Mouse (Mus musculus): ENCODE measurements around the gene Nfatc4. TPM values are rescaled to one million over a fixed set of nuclear protein-coding genes. Genes with fewer than 3 reads are reported as not detected.

Gene Nfatc4
- polyA plus RNA-seq, 2 experiments from 2014 or later: not detected

DNA sequence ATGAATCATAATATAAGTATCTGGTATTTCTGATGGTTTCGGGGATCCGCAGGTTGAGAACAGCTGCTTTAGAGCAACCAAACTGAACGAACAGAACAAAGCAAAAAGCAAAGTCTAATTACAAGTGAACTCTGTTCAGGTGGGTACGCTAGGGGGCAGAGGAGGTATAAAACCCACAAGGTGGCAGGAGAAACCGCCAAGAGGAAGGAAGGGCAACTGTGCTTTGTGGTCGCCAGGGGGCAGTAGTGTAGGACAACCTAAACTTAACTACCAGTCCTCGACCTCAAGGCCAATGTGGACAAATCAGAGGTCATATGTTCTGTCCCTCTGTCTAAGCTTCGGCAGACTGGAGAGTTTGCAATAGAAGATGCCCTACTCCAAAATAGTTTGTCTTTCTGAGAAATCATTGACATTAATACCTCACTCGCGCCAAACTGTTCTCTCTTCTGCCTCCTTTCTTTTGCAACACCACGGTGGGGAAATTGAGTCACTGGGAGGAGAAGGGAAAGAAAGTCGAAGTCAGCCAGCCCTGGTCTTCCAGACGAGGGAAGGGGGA is 431 bp upstream of the Nfatc4 start:
- peak; percentile 89 for ATAC-seq

DNA sequence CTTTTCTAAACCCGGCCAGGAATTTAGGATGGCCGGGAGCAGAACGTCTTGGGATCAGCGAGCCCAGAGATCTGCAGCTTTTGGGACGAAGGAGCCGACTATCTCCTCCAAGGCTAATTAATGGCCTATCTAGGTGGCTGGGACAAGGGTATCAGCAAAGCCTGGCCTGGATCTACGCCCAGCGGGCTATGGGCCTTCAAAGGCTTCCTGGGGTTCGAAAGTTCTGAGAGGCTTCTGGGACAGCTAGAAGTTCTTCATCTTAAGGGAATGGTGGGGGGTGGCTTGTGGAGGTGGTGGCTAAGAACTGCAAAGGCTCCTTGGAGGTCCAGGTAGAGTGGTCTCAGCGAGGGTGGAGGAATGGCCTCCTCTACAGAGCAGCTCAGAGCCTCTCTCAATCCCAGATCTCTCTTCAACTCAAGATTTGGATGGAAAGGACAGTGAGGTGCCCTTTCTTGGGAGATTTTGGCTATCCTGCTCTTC is 1.1 kb downstream of the Nfatc4 start:
- ATAC-seq: no peak

- ATAC-seq: no peak
These were observed 1.7 kb downstream of the Nfatc4 start for GRCm38 (mm10) chr14:55824481-55825215.

- no peak for ATAC-seq
These were observed 2.5 kb downstream of the Nfatc4 start for GRCm38 (mm10) chr14:55825216-55826051.

DNA sequence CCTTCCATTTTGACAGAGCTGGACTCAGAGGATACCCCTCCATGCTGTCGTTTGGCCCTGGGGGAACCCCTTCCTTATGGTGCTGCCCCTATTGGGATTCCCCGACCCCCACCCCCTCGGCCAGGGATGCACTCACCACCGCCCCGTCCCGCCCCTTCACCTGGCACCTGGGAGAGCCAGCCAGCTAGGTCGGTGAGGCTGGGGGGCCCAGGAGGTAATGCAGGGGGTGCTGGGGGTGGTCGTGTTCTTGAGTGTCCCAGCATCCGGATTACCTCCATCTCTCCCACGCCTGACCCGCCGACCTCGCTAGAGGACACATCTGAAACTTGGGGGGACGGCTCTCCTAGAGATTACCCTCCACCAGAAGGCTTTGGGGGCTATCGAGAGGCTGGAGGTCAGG is 3.2 kb downstream of the Nfatc4 start:
- no peak for ATAC-seq

DNA sequence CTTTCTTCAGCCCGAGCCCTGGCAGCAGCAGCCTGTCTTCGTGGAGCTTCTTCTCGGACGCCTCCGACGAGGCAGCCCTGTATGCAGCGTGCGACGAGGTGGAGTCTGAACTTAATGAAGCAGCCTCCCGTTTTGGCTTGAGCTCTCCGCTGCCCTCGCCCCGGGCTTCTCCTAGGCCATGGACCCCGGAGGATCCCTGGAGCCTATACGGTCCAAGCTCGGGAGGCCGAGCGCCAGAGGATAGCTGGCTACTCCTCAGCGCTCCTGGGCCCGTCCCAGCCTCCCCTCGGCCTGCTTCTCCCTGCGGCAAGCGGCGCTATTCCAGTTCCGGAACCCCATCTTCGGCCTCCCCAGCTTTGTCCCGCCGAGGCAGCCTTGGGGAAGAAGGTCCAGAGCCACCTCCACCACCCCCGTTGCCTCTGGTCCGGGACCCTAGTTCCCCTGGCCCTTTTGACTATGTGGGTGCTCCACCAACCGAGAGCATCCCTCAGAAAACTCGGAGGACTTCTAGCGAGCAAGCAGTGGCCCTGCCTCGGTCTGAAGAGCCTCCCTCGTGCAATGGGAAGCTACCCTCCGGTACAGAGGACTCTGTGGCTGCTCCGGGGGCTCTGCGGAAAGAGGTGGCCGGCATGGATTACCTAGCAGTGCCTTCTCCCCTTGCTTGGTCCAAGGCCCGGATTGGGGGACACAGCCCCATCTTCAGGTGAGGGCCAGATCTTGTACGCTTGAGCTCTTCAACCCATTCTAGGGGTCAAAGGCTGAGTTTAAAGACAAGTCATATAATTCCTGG is 3.8 kb downstream of the Nfatc4 start:
- no peak for ATAC-seq

GRCm38 (mm10) chr14:55828716-55829263 is 5.8 kb downstream of the Nfatc4 start:
- no peak for ATAC-seq

DNA sequence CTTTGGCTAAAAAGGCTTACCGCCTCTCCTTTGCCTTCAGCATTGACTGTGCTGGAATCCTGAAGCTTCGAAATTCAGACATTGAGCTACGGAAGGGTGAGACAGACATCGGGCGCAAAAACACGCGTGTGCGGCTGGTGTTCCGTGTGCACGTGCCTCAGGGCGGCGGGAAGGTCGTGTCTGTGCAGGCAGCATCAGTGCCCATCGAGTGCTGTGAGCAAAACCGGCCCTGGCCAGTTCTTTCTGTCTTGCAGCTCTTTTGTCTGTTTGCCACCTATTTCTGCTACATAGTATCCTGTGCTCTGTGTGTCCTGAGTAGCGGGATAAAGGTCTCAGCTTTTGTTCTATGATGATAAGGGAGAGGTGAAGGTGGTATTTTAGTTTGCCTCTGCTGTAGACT is 6.9 kb downstream of the Nfatc4 start:
- ATAC-seq: no peak

GRCm38 (mm10) chr14:55830331-55830730 is 7.4 kb downstream of the Nfatc4 start:
- no peak for ATAC-seq

DNA sequence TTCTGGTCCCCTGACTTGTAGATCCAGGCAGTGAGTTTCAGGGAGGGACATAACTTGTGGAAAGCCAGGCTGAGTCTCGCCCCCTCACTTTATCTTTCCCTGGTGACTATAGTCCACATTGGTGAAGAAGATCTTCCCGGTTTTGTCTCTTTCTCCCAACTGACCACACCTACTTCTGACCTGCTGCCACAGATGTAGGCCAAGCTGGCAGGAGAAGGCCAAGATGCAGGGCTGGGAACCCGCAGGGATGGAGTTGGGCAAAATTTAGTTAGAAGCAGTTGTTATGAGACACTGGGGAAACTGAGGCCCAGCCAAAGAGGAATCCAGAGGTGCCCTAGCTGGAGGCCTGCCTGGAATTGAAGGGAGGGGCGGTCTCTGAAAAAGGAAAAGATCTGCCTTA is 10.2 kb downstream of the Nfatc4 start:
- ATAC-seq: no peak

DNA sequence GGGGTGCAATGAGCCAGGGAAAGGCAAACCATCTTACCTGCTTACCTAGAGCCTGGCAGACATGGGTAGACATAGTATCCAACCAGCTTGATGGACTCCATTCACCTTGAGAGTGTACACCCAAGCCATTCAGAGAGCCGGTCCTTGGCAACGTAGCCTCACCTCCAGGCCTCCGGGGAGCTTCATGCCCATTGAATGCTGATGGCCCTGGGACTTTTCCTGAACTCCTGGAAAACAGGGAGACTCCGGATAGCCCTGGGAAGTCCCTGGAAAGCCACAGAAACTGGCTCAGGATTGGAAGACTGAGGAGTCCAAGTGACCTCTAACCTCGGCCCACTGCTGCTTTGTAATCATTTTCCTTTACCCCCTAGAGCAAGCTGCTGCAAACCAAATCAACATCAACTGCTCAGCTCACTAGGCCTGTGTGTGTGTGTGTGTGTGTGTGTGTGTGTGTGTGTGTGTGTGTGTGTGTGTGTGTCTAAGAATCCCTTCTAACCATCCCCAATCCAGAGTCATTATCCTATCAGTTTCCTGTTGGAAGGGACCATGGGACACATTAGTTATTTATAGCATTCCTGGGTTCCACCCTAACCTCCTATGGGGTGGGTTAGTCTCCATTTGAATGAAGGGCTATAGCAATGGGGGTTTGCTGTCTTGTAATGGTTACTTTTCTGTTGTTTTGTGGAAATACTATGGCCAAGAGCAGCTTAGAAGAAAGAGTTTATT is 12.0 kb downstream of the Nfatc4 start:
- no peak for ATAC-seq

DNA sequence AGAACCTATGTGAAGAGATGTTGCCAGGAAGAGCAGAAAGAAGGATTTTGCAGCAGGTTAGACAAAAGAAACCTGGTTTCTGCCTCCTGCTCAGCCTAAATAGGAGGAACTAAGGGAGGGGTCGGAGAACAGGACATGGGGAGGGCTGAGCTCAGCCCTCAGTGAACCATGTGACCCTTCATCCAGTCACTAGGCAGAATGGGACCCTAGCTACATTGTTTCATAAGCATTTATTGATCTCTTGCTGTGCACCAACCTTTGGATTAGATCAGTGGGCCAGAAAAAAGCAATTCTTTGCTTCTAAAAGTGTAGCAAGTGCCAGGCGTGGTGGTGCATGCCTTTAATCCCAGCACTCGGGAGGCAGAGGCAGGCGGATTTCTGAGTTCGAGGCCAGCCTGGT is 15.4 kb downstream of the Nfatc4 start:
- no peak for ATAC-seq

- ATAC-seq: no peak
These were observed 15.8 kb downstream of the Nfatc4 start for GRCm38 (mm10) chr14:55838740-55839139.

GRCm38 (mm10) chr14:55840853-55841366 is 18.0 kb downstream of the Nfatc4 start:
- no peak for ATAC-seq

- ATAC-seq: no peak
These were observed 19.9 kb downstream of the Nfatc4 start for GRCm38 (mm10) chr14:55842794-55843193.

- ATAC-seq: no peak
These were observed 22.8 kb downstream of the Nfatc4 start for GRCm38 (mm10) chr14:55845506-55846294.

- no peak for ATAC-seq
These were observed 27.9 kb downstream of the Nfatc4 start for GRCm38 (mm10) chr14:55850885-55851284.

- ATAC-seq: no peak
These were observed 30.0 kb downstream of the Nfatc4 start for GRCm38 (mm10) chr14:55852646-55853551.

GRCm38 (mm10) chr14:55853621-55854285 is 30.8 kb downstream of the Nfatc4 start, which contains the start of gene Nynrin:
TSS of gene Nynrin (plus strand) at chr14:55854010.
- ATAC-seq: no peak

Measured in CD4-positive, CD25-positive, alpha-beta regulatory T cell, adult 4 months (primary cell).